Mouse (Mus musculus): Measurements from ENCODE around the gene Tom1l1.

- TF ChIP-seq CTCF (IDR thresholded peaks at IDR 0.05; ENCODE audit: low read depth), result no peak
- TF ChIP-seq EP300 (IDR thresholded peaks at IDR 0.05; ENCODE audit: low read depth), result no peak
Observed at GRCm38 (mm10) chr11:90695811-90696210, 7.6 kb upstream of the Tom1l1 start.
